Mouse (Mus musculus) cortical plate, adult 2 months (tissue): ENCODE data around the gene Mafg. TPM values are rescaled to one million over a fixed set of nuclear protein-coding genes. Genes with fewer than 3 reads are reported as not detected.
"Not testable (repeated sequence)": the region's sequence is repeated elsewhere in the genome, so short reads cannot be mapped to it uniquely, and the experiment has no call there.

Experiments used
- H3K27ac ChIP-seq: fragments of 200-500 bp; 2 replicates; pipeline ENCODE4 v1.5.1; 2012; ENCODE audit warnings: low read length, control low read depth, inconsistent platforms; ENCODE audit not compliant: insufficient read depth
- H3K4me1 ChIP-seq: fragments of 200-500 bp; 2 replicates; pipeline ENCODE4 v1.6.1; 2011; ENCODE audit warnings: low read length; ENCODE audit not compliant: control insufficient read depth, insufficient read depth
- H3K4me3 ChIP-seq: fragments of 200-500 bp; 2 replicates; pipeline ENCODE4 v1.5.1; 2011; ENCODE audit warnings: mild to moderate bottlenecking, low read length, control low read depth; ENCODE audit not compliant: insufficient read depth
- CTCF ChIP-seq: fragments of 200-500 bp; IDR thresholded peaks from 2 replicates; pipeline ENCODE4 v1.5.1; 2011; ENCODE audit warnings: mild to moderate bottlenecking, control low read depth, low read length; ENCODE audit not compliant: insufficient read depth; ENCODE audit errors: extremely low read depth
- POLR2A ChIP-seq: fragments of 200-500 bp; IDR thresholded peaks from 2 replicates; pipeline ENCODE4 v1.6.1; 2011; ENCODE audit warnings: mild to moderate bottlenecking, low read length, control low read depth; ENCODE audit not compliant: insufficient read depth; ENCODE audit errors: extremely low read depth
- polyA plus RNA-seq: library from polyadenylated mRNA; depleted of rRNA; stranded (reverse); fragments of >200 nt; gene quantifications from 2 replicates; pipeline ENCODE4 v1.2.3, GENCODE M21; 2012; rRNA removed

The Mafg gene
- 83.7 and 83.9 TPM in 2 replicates for polyA plus RNA-seq

DNA sequence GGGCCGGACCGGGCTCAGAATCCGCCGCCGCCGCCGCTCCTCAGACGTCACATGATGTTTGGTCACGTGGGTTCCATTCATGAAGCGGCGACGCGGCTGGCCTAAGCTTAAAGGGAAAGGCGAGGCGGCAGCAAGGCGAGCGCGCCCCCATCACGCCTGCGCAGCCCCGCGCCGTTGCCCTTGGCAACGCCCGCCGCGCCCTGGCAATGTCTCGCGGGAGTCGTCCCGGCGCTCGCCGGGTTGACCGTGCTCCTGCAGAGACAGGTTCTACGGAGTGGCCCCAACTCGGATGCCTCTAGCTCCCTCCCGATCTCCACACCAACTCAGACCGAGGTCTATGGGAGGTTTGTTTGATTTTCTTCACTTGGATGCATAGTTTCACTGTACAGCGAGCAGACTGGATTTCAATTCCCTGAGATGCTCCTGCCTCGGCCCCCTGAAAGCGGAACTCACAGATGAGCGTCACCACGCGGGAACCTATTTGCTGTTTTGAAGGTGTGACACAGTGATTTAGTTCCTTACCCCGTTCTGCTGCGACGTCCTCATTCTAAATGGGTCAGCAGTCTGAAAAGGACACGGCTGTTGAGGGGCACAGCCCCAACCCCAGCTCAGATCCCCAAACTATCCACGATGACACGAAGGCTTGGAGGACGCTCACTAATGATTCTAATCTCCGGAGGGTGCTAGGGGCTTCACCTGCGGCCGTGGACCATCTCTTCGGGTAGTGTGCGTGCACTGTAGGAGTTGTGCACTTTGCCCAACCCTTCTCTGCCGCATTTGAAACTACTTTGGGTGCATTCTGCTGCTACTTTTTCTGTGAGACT, at the start of gene Mafg:
Mafg (minus strand) TSS at position 81 of the 824 bp plus-strand sequence.
- H3K4me1 ChIP-seq, result peaks cover 13% of the 10 kb centered on the region
- H3K4me3 ChIP-seq, result peak within 1 kb of the TSS; percentile 67
- TF ChIP-seq POLR2A (peak; percentile 54; the same call in 1 of the 2 replicates), CTCF (no peak)
- H3K27ac ChIP-seq, result peak within 1 kb of the TSS; percentile 76

DNA sequence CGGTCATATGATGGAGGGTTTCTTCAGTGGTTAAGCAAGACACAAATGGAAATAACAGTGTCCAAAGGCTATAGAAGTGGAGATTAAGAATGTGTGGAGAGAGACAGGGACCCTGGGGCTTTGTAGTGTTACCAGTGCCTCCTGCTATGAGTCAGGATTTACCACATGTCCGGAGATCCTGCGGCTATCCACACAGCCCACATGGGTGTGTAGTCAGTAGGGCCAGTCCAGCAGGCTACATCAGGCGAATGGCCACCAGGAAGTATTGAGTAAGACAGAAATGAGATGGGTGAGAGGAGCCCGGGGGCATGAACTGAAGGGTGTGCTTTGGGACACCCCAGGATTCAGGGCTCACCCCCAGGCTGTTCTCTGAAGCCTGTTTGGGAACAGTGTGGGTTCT, 49.3 kb upstream of the Mafg start:
- no peak overlapping the region for H3K4me3 ChIP-seq
- no peak overlapping the region for H3K27ac ChIP-seq
- H3K4me1 ChIP-seq, result no peaks in the 10 kb centered on the region
- TF ChIP-seq POLR2A (no peak), CTCF (no peak)

DNA sequence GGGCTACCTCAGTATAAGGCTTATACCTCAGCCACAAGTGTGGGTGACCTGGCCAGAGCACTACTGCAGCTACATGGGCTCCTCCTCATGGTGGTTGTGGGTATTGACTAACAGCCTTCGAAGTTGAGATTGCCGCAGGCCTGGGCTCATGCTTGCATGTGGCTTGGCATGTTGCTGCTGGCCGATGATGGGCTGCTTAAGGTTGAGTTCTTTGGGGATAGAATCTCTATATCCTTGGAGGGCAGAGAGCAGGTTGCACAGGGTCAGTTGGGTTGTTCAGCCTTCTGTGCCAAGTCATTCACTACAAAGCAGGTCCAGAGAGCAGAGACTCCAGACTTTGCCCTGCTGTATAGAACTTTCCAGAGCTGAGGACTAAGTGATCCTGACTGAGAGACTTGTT, 46.5 kb upstream of the Mafg start:
- TF ChIP-seq POLR2A, result no peak
- TF ChIP-seq CTCF, result peak; percentile 38

DNA sequence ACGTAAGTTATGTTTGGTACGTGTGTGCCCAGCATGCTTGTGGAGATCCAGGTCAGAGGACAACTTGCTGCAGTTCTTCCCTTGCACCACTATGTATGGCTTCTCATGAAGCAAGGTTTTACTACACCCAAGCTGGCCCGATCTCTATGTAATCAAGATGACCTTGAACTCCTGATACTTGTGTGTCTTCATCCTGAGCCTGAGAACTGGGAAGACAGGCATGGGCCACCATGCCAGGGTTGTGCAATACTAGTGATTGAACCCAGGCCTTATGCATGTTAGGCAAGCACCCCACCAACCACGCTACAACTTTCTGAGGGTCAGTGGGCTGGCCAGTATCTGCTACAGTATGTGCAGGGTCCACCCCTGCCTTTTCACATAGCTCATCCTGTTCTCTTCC, 43.6 kb upstream of the Mafg start:
- TF ChIP-seq CTCF, result no peak
- TF ChIP-seq POLR2A, result no peak
- peaks cover 5% of the 10 kb centered on the region; the same call in 1 of the 2 replicates for H3K4me1 ChIP-seq
- H3K4me3 ChIP-seq, result no peak overlapping the region
- H3K27ac ChIP-seq, result no peak overlapping the region

More for the DNA sequence above, 46.5 kb upstream of the Mafg start:
- H3K4me1 ChIP-seq, result no peaks in the 10 kb centered on the region
- no peak overlapping the region for H3K4me3 ChIP-seq
- no peak overlapping the region for H3K27ac ChIP-seq

DNA sequence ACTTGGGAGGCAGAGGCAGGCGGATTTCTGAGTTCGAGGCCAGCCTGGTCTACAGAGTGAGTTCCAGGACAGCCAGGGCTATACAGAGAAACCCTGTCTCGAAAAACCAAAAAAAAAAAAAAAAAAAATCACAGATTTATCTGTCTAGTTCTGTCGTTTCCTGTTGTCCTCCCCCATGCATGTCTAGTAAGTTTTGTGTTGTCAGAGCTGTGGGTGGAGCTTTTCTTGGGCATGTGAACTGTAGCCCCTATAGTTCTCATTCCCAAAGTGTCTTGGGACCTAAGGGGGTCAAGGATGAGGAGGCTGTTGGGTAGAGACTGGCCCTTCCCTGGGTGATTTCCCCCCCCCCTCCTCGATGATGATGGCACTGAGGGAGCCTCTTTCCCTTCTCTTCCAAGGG, 42.5 kb upstream of the Mafg start:
- H3K4me1 ChIP-seq, H3K27ac ChIP-seq, H3K4me3 ChIP-seq: not testable (repeated sequence)

DNA sequence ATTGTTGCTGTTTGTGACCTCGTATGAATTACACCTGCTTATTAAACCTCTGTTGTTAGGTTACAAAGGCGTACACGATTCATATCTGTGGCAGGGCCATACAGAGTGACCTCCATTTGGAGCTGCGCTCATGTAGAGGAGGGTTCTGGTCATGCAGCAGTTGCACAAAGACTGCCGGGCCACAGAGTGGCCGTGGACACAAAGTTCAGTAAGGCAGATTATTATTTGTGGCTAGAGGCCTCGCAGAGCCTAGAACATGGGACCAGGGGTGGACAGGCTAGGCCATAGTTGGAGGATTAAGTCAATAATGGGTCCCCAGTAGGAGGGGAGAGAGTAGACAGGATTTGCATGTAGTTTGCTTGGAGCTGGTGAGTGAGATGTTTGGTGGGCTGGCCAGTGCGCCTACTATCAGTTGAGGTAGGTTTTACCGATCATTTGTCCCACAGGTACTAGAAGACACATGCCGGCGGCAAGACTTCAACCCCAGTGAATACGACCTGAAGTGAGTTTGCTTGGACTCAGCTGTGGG, 40.3 kb upstream of the Mafg start:
- Histone ChIP-seq H3K4me3 (peak overlapping the region; percentile 74), H3K4me1 (peaks cover 5% of the 10 kb centered on the region; the same call in 1 of the 2 replicates), H3K27ac (peak overlapping the region; percentile 14; the same call in 1 of the 2 replicates)
- TF ChIP-seq CTCF (no peak), POLR2A (no peak)

DNA sequence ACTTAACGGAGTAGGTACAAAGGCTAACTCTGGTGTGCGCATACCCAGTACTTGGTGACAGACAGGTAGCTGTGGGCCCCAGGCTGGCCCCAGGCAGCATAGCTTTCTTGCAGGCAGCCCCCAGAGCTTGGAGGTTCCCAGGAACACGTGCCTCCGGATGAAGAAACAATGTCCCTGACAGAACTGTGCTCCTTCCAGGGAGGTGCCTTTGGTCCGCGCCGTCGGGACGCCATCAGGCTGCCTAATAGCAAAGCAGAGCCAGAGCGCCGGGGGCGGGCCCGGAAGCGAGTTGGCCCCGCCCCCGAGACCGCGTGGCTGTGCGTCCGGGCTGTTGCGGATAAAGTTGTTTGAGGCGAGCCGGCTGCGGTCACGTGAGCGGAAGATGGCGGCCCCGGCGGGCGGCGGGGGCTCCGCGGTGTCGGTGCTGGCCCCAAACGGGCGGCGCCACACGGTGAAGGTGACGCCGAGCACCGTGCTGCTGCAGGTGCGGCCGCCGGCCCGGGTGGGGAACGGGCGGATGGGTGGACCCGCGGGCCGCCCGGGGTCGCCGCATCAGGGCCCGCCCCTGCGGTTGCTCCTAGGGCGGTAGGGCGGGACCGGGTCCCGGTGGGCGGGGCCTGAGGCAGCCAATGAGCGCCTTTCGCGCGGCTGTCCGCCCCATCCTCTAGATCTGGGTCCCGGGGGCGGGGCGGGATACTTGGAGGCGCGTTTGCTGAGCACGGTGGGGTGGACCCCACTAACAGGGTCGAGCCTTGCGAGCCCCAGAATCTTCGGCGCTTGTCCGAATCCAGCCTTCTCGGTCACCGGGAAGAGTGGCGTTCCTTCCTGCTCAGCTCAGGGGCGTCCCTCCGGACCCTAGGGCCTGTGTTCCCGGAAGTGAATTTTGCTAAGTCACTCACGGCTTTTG, 39.5 kb upstream of the Mafg start, which contains the start of gene Aspscr1:
Aspscr1 (plus strand) TSS at position 287 of the 907 bp plus-strand sequence.
- H3K27ac ChIP-seq, result peak within 1 kb of the TSS; percentile 76
- peak within 1 kb of the TSS; percentile 74 for H3K4me3 ChIP-seq
- TF ChIP-seq POLR2A, result peak; percentile 56; the same call in 1 of the 2 replicates
- TF ChIP-seq CTCF, result no peak
- peaks cover 5% of the 10 kb centered on the region; the same call in 1 of the 2 replicates for H3K4me1 ChIP-seq

DNA sequence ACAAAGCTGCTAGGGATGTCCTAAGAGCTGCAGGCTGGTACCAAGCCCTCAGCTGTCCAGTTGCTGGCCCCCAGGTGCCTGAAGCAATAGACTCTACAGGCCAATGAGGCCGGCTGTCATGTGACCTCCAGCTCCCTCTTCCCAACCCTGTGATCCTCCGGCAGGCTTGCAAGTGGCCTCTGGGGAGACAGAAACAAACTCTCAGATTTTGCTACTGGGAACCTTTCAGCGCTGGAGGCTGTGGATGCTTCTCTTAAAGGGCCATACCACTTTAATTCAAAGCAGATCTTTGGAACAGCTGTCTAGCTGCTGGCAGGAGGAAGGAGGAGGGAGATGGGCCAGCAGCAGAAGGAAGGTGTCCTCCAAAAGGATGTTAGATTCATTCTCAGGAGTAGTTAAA, 33.2 kb upstream of the Mafg start:
- Histone ChIP-seq H3K4me3 (no peak overlapping the region), H3K27ac (no peak overlapping the region), H3K4me1 (no peaks in the 10 kb centered on the region)
- no peak for TF ChIP-seq POLR2A
- no peak for TF ChIP-seq CTCF

DNA sequence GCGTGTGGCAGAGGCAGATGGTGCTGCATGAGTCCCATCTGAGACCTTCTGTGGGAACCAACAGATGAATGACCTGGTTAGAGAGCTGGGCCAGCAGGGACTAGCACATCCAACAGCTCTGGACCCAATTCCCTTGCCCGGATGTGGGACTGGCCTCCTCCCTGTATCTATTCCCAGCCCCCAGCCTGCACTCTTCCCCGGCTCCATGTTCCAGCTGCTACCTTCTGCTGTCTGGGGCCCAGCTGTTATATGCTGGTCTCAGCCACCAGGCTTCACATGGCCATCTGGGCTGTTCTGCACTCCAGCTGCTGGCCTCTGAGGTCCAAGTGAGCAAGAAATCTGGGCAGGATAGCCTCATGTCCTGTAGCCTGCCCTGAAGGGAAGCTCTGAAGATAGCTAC, 32.0 kb upstream of the Mafg start:
- Histone ChIP-seq H3K4me1 (no peaks in the 10 kb centered on the region), H3K27ac (no peak overlapping the region), H3K4me3 (no peak overlapping the region)
- TF ChIP-seq POLR2A, result no peak
- no peak for TF ChIP-seq CTCF
